Mouse (Mus musculus) cerebellum, postnatal 10 days (tissue): ENCODE measurements at regions not wholly inside any gene's neighbourhood (a gene's known extent, or its start where the extent isn't known, plus 50 kb on each side); places are given as distances from the start of the nearest gene placed in this dataset.

Experiments
- DNase-seq, 2 experiments: peaks; one replicate each; pipeline ENCODE4 v3.0.0; 2021; ENCODE audit warnings: mixed read lengths in 2 of 2

- DNase-seq: peak; percentile 7 to 24
These were observed 834.7 kb downstream of the Tlr4 start for GRCm38 (mm10) chr4:67662122-67662521.

DNA sequence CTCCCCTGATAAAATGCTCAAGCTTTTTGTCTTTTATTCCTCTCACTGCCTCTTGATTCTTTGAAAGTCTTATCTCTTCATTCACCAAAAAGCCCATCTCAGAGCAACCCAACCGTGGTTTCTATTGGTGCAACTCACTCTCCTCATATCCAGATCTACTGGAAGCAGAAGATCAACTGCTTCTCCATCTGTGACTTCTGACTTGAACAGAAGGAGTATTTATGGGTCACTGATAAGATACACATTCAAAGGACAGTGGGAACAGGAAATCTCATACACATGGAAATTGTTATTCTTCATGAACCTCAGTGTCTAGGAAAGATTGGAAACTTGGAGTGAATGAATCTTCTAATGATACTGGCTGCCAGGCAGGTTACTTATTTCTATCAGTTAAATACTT lies 846.6 kb downstream of the Tlr4 start:
- DNase-seq: peak; percentile 18 to 32

DNA sequence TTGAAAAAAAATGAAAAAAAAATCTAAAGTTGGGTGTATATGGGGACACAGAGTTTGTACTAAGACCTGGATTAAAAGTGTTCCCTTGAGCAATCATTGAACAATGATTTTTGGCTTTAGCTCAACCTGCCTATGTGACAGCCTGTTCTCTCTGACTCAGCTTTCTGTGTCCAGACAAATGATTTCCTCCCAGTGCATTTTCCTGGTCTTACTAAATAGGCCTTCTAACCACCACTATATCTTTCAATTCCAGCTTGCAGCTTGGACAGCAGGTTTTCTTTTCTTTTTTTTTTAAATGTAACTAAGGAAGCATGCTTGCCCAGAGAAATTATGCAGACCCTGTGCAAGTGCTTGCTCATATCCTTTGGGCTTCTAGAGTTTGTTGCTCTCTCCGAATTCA lies 850.2 kb downstream of the Tlr4 start:
- DNase-seq: peak in 1 of 2 experiments; percentile 18

GRCm38 (mm10) chr4:67698438-67698837 lies 871.1 kb downstream of the Tlr4 start:
- no peak for DNase-seq
